Mouse (Mus musculus) thymus, adult 2 months (tissue): ENCODE results near the gene Klf15.

Source experiments
- CTCF ChIP-seq: fragments of 200-500 bp; IDR thresholded peaks from 2 replicates; pipeline ENCODE4 v1.5.1; 2012; ENCODE audit warnings: mild to moderate bottlenecking, control low read depth, low read length, moderate library complexity, borderline replicate concordance; ENCODE audit not compliant: control insufficient read depth, poor library complexity, insufficient read depth; ENCODE audit errors: extremely low read depth
- POLR2A ChIP-seq: fragments of 200-500 bp; IDR thresholded peaks from 2 replicates; pipeline ENCODE4 v1.6.1; 2012; ENCODE audit warnings: mild to moderate bottlenecking, low read length, control low read depth, moderate library complexity; ENCODE audit not compliant: control insufficient read depth, poor library complexity, insufficient read depth; ENCODE audit errors: extremely low read depth

DNA sequence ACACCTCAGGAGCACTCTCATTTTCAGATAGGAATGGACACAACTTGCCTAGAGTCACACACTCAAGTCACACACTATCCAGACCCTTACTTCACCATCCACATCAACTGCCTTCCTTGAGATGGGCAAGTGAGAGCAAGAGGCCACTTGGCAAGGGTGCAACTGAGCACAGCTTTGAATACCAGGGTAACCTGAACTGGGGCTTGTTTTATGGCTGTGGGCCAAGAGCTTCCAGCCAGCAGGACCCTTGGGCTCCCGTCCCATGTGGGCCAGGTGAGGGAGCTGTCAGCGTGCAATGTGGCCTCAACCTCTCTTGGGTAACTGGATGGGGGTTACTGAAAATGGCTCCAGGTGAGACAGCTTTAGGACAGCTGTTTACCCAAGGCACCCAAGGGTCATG is 5.0 kb upstream of the Klf15 start:
- TF ChIP-seq CTCF (no peak), POLR2A (no peak)
